Mouse (Mus musculus) frontal cortex, postnatal 14 days (tissue): ENCODE data around the gene Polh.

Source experiments
- DNase-seq, 2 experiments: peaks; one replicate each; pipeline ENCODE4 v3.0.0; 2022; ENCODE audit warnings: low spot score in 2 of 2

Gene Polh

GRCm38 (mm10) chr17:46202421-46203071, at the start of gene Polh, which contains the start of gene Xpo5:
TSS of gene Polh (minus strand) at chr17:46202645.
TSS of gene Xpo5 (plus strand) at chr17:46202782.
- peak; percentile 84 to 90 for DNase-seq

- no peak for DNase-seq
Observed at GRCm38 (mm10) chr17:46251174-46251573, 48.7 kb upstream of the Polh start.

DNA sequence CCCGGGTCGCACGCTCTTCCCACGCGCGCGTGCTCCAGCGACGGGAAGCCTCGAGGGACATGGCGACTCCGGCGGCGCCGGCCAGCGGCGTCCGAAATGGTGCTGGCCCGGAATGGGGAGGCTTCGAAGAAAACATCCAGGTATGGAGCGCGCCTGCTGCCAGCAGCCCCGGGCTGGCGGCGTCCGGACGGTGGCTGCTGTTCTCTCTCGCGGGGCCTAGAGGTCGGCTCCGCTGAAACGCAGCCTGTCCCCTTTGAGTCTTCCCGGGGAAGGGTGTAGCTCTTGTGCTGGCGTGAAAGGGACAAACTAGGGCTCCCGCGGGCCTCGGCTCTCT, 45.7 kb upstream of the Polh start:
- DNase-seq, result no peak

- DNase-seq, result peak; percentile 93 to 94
Observed at GRCm38 (mm10) chr17:46247512-46248188, 45.2 kb upstream of the Polh start, which contains the start of the genes Polr1c and Yipf3. TSS of gene Polr1c (minus strand) at chr17:46248054. TSS of gene Yipf3 (plus strand) at chr17:46248080.

DNA sequence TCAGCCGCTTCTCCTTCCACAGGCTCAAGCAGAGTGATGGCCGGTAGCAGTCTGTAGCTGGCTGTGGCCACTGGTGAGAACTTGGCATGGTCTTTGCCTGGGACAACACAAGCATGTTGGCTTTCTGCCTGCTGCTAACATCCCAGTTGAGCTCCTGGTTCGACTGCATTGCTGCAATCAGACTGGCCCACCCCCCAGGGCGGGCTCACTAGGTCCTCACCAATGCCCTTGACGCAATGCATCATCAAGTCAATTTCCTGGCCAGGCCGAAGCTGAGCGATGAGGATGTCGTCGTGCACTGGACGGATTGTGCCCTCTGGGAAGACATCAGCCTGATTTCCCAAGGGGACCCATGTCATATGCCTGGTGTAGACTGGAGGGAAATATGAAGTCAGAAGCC, 42.1 kb upstream of the Polh start:
- DNase-seq, result no peak

DNA sequence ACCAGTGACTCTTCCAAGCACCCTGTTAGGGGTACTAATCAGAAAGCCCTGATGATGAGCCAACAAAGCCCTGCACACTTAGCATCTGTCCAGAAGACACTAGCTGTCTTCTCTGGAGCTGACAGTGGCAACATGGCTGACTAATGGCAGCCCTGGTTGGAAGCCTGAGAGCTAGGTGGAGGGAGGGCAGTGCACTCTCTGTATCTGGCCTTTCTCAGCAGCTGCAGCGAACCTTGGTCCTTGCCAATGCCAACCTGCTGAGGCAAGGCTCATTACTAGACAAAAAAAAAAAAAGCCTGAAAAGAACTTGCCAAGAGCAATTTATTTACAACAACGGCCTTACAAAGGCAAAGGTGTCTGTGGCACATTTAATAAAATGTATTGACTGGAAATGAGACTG, 41.2 kb upstream of the Polh start:
- DNase-seq, result no peak

DNA sequence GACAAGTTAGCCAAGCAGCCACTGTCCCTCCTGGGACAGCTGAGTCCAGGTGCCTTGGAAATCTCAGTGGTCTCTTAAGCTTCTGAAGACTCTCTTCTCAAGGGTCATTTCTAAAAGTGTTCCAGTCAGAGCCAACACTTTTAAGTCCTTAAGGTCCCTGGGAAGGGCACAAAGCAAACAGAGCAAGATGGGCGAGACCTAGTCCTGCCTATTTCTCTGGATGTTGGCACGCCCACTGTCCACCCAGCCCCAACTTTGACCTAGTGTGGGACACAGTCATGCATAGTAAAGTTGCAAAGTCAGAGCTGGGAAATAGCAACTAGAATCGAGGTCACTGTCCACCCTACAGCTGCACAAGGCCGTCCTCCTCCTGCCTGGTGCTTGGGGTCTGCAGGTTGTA, 40.5 kb upstream of the Polh start:
- no peak for DNase-seq

GRCm38 (mm10) chr17:46242274-46242673, 39.8 kb upstream of the Polh start:
- DNase-seq, result no peak

- no peak for DNase-seq
Observed at GRCm38 (mm10) chr17:46241471-46241870, 39.0 kb upstream of the Polh start.

- no peak for DNase-seq
Observed at GRCm38 (mm10) chr17:46239516-46240114, 37.2 kb upstream of the Polh start.

DNA sequence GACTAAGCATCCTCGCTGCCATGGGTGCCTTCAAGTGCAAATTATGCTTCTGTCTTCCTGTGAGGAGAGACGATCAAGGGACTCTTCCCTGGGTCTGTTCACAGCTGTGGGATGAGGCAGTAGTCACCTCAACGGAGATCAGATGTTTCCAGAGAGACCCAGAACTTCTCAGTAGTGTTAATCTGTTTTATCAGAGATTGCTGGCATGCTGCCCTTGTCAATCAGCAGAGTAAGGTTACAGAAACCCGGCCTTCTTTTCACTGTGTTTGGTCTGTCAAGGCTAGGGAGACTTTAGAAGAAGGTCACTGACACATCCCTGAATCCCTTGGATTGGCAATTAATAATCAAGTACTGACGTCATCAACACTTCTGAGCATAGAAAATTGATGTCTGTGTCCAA, 35.0 kb upstream of the Polh start:
- DNase-seq, result no peak

- DNase-seq, result no peak
Observed at GRCm38 (mm10) chr17:46237079-46237478, 34.6 kb upstream of the Polh start.

DNA sequence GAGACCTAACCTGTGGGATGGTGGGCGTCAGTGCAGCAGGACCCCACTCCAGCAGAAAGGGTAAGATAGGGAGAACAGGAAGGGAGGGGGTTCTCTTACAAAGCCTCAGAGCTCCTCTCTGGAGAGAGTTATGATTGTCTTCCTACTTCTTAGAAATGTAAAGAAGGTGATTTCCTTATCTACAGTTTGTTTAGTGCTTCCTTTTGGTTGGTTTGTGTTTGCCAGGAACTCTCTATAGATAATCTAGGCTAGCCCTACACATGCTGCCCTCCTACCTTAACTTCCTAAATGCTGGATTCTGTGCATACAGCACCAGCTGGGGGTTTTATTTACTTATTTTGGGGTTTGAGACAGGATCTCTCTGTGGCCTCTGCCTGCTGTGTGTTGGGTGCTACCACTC, 33.6 kb upstream of the Polh start:
- no peak for DNase-seq

GRCm38 (mm10) chr17:46227576-46227975, 25.1 kb upstream of the Polh start:
- DNase-seq, result no peak

- no peak for DNase-seq
Observed at GRCm38 (mm10) chr17:46221601-46222000, 19.2 kb upstream of the Polh start.

GRCm38 (mm10) chr17:46210550-46210949, 8.1 kb upstream of the Polh start:
- no peak for DNase-seq

GRCm38 (mm10) chr17:46206676-46207075, 4.2 kb upstream of the Polh start:
- no peak for DNase-seq

DNA sequence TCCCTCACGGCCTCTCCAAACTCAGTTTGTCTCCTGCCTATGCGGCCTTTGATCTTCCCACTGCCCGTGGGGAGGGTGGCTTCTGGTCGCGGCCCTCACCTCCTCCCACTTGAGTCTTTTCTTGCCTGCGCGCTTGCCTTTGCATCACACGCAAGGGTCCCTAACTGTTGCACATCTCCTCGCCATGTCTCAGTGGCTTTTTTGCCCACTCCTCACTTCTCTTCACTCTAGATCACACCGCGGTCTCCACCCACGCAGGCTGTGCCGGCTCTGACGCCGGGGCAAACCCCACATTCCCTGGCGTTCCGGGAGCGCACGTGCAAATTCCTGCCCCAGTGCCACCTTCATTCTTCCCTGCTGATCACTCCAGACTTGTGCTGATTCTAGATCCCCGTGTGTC, 633 bp upstream of the Polh start:
- DNase-seq, result peak in 1 of 2 experiments; percentile 18

- no peak for DNase-seq
Observed at GRCm38 (mm10) chr17:46201151-46201550, 1.3 kb downstream of the Polh start.

DNA sequence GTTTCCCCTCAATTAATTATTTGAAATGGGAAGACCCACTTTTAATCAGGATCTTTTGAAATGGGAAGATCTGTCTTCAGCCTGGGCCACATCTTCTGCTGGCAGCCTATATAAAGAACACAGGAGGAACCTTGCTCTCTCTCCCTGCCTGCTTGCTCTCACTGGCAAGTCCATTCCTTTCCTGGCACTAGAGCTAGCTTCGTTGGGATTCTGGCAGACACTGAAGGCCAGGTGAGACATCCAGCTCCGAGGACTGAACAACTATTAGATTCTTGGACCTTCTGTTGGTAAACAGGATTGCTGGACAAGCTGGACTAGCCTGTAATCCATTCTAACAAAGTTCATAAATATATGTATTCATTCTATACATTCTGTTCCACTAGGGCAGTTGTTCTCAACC, 13.6 kb downstream of the Polh start:
- no peak for DNase-seq

DNA sequence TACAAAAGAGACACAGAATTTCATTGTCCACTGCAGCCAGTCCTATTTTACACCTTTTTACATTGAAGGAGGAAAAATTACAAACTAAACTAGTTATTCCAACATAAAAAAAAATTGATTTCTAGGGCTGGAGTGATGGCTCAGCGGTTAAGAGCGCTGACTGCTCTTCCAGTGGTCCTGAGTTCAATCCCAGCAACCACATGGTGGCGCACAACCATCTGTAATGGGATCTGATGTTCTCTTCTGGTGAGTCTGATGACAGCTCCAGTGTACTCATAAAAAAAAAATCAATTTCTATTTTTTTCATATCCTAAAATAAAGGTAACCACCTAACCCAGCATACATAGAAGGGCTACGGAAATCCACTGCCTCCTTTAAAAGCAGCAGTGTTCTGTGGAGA, 20.2 kb downstream of the Polh start:
- DNase-seq, result no peak

DNA sequence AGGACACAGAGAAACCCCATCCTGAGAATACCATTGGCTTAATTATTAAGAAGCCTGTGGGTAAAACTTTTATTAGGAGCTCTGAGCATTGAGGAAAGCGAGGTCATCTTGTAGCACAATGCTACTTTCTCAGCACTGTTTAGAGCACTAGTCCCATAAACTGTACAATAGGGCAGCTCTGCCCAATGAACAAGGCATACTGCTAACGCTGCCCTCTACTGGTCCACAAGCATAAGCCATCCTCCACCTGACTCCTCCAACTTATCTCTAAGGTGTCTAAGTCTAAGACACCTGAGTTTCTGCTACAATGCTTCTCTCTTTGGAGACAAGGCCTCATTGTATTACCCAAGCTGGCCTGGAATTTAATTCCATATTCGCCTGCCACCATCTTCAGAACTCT, 31.9 kb downstream of the Polh start:
- DNase-seq, result no peak

DNA sequence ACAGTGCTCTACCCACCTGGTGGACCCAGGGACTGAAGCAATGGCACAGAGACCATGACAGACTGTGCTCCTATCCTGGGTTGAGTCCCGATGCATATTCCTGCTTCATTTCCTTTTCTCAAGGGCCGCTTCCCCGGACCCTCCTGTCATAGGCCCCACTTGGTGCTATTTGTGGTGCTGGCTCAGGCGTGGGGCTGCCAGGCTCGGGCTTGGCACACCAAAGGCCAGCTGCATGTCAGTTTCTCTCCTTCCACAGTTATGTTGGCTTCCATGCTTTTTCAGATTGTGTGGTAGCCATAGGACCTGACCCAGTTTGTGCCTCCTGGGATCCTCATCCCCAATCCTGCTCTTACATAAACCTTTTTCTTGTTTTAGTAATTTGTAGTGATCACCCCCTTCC, 33.7 kb downstream of the Polh start:
- DNase-seq, result no peak
